Mouse (Mus musculus) frontal cortex, postnatal 10 days (tissue): ENCODE measurements around the gene Lars2.

ENCODE experiments used
- DNase-seq, 2 experiments: peaks; one replicate each; pipeline ENCODE4 v3.0.0; 2022; ENCODE audit warnings: low spot score in 2 of 2, mixed read lengths in 1 of 2

Gene Lars2

DNA sequence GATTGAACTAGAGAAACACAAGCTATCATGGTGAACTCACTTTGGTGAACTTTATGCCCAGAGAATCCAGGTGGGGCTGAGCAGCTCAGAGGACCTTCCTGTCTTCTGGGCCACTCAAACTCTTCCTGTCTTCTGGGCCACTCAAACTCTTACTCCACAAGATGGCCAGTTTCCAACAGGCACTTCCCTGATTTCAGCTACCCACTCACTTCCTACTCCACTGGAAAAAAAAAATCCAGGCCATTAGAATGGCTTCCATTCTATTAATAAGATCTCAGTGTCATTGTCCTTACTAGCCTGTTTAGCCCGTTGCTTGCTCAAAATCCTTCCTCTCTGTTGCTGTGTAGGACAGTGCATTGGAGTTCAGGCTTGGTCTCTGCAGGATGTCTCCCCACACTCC, 108.8 kb downstream of the Lars2 start:
- no peak for DNase-seq

DNA sequence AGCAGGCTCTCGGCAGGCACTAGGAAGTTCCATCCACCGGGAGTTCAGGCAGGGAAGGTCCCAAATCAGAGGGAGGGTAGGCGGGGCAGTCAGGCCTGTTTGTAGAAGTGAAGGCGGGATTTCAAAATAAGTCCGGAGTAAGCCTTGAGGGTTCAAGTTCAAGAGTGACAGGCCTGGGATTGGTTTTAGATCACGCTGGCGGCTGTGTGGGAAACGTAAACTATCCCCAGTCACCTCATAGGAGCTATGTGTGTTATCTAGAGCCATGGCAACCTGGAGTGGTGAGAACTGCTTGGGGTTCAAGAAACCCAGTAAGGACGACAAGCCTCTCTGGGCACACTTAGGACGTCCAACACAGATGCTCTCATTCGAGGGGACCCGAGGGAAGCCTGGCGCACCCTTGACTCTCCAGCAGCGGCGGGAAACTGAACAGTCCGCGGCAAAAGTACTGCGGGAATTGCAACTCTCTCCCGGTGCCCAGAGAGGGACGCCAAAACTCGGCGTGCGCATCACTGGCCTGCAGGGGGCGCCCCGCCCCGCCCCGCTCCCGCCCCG, 111.4 kb downstream of the Lars2 start:
- no peak for DNase-seq

DNA sequence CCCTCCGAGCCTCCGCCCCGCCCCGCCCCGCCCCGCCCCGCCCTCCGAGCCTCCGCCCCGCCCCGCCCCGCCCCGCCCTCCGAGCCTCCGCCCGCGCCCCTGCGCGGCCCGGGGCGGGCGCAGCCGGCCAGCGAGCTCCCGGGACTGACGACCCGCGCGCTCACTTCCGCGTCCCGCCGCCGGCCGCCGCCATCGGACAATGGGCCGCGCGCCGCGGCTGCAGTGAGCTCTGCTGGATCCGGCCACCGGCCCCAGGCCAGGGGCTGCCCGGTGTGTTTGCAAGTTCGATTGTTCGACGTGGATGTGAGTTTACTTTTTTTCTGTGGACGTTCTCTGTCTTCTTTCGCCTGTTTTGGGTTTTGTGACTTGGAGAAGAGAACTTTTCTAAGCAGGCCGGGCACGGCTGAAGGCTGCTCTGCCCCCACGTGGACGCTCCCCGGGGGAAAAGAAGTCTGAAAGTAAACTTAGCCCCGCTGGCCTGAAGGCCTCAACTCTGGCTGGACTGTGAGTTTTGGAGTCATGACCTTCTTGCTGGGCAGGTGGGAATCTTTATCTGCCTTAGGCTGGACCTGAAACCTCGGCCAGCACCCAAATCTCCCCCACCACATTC, 112.0 kb downstream of the Lars2 start, which contains the start of gene Limd1:
Gene Limd1, plus strand, starts transcription at position 121 of the 610 bp plus-strand sequence.
- peak in 1 of 2 experiments; percentile 55 for DNase-seq

DNA sequence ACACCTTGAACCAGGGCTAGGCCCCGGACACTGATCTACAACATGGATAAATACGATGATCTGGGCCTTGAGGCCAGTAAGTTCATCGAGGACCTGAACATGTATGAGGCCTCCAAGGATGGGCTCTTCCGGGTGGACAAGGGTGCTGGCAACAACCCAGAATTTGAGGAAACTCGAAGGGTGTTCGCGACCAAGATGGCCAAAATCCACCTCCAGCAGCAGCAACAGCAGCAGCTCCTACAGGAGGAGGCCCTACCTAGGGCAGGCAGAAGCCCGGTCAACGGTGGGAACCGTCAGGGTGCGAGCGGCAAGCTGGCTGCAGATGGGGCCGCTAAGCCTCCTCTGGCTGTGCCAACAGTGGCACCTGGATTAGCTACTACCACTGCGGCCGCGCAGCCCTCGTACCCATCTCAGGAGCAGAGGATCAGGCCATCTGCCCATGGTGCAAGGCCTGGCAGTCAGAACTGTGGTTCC, 112.5 kb downstream of the Lars2 start:
- DNase-seq: no peak

DNA sequence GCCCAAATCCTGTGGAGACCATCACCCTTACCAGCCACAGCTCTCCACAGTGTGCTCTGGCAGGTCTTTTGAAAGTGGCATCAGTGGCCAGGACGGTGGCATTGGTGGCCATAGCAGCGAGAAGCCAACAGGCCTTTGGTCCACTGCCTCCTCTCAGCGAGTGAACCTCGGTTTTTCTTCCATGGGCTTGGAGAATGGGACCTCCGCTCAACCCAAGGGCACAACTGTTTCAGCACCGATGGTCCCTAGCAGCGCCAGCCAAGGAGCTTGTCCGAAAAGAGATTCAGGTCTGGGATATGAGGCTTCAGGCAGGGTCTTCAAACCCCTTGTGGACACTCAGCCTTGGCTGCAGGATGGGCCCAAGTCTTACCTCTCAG, 113.1 kb downstream of the Lars2 start:
- DNase-seq: no peak

DNA sequence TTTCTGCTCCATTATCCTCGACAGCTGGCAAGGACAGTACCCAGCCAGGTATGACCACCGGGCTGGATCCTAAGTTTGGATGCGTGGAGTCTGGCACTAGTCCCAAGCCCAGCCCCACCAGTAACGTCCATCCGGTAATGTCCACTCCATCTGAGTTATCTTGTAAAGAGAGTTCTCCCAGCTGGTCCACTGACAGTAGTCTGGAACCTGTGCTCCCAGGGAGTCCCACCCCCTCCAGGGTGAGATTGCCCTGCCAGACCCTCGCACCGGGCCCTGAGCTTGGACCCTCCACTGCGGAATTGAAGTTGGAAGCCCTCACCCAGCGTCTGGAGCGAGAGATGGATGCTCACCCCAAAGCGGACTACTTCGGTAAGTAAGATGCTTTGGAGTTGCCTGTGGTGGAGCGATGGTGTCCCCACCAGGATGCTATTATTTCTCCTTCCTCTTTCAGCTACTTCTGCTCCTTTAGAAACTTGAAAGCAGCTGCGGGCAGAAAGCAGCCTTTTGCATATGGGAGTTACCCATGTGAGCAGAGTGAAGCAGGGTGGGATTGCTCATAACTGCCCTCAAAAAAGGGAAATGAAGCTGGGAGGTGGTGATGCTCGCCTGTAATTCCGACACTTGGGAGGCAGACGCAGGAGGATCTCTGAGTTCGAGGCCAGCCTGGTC, 113.7 kb downstream of the Lars2 start:
- DNase-seq: no peak

DNA sequence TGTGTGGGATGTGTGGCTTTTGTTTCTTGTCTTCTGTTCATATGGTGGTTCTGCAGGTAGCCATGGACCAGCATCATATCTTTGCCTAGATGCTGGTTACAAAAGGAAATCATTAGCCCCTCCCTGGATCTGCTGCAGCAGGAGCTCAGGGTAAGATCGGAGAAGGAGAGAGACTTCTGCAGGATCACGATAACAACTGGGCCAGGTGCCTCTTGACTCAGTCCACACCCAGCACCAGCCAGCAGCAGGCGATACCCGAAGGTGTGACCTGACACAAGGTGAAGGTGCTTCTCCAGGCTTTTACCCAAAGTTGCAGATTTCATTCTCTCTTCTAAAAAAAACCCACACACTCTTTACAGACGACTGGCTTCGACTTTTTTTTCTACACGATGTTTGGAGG, 114.4 kb downstream of the Lars2 start:
- no peak for DNase-seq

DNA sequence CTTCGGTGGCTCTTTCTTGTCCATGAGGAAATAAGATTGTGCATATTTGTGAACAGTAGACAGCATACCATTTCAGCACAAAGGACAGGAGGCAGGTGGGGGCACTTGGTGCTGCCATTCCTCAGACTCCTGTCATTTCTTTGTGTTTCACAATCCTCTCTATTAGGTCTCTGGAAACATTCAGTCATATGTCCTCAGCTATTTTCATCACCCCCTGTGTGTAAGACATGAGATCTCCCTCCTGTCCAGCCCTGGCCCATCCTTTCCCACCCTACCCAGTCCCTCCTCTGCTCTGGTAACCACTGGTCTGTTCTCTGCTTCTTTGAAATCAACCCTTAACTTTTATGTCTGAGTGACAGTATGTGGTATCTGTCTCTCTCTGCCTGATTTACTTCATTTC, 116.9 kb downstream of the Lars2 start:
- no peak for DNase-seq

DNA sequence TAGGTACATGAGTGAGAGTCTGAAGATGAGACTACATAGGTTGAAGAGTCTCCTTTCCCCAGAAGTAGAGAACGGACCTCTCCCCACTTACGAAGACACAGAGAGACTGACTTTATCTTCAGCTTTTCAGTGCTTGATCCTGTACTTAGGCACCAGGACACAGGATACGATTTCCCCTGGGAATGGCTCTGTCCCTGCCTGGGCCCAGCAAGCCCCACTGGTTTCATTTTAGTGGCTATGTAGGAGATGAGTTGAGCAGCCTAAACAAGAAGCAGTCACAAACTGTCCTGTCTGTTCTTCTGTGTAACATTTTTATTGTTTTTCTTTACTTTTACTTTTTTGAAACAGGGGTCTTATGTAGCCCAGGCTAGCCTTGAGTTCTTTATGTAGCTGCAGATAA, 118.1 kb downstream of the Lars2 start:
- DNase-seq: no peak

DNA sequence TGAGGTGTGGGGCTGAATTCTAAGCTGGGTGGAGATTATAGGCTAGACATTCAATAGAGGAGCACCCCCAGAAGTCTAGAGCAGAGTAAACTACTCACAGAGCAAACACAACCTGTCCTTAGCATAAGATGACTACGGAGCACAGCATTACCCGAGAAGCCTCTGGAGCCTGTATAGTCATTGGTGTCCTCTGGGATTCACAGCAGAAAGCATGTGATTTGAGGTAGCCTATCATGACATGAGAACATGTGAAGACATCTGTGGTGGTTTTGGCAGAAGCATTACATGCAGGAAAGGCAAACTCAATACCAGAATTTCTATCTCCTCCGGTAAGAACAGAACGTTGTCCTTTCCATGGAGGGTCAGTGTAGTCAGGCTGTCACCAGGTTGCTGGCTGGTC, 118.8 kb downstream of the Lars2 start:
- no peak for DNase-seq

DNA sequence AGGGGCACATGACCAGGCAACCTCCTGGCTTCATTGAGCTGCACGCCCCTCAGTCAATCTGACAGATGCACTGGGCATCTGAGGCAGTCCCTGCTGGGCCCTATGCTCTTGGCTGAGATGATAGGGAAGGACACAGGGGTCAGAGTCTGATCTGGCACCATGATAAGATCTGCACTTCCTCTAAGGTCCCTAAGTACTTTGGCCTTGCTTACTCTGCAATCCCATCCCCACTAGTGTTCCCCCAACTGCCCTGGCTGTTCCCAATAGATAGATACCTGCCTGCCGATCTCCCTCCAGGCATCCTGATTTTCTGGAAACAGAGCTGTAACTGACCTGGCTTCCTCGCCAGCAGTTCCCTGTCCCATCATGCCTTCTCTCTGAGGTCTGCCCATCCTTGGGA, 119.9 kb downstream of the Lars2 start:
- no peak for DNase-seq

DNA sequence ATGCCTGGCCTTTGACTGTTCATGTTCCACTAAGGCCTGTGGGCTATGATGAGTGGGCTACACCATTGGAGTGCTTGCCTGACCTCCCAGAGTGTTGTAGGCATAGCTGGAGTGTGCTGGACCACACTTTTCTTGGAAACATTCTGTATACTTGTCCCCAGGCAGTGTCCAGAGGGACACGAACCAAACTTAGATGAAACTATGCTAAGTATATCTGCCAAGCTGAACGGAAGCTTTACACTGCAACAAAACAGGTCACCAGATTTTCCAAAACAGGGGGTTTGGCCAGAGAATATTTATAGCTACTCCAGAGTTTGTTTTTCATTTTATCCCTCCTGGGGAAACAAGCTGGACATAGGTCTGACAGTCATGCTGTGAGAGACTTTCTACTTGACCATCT, 122.3 kb downstream of the Lars2 start:
- DNase-seq: no peak

DNA sequence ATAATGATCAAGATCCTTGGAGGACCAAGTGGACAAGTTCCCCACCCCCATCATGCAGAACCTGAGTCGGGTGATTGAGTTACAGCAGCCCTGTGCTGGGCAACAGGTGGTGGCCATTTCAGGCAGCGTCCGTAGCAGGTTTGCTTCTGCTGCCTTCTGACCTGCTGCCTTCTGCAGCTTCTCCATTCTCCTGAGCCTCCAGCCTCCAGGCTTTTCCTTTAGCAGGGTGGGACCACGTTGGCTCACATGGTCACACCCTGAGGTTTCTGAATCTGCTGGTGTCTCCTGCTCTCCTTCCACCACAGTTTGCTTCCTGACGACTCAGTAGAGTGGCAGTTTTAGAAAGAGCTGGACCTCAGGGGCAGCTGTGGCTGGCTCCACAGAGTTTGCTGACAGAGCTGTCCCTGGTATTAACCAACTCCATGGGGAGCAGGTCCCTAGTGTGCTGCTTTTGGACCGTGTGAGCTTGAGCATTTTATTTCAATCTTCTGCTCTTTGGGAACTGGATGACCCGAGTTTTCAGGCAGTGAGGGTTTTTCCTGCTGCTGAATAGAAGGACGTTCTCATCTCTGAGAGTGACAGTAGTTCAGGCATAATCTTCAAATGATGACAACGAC, 123.1 kb downstream of the Lars2 start:
- no peak for DNase-seq

DNA sequence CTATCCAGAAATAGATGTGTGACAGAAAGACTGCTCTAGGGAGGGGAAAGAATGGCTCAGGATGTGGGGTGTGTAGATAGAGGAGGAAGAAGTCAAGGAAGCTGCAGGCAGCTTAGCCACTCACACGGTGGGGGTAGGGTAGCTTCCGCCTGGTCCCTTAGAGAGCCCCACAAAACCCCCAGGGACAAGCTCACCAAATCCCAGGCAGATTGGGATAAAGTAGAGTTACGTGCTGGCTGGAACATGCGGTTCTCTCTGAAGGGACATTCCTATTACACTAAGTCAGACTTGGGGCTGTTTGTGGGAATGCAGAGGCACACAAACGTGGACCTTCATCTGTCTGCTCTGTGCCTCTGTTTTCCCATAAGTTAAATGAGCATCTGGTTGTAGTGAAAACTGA, 124.2 kb downstream of the Lars2 start:
- no peak for DNase-seq

DNA sequence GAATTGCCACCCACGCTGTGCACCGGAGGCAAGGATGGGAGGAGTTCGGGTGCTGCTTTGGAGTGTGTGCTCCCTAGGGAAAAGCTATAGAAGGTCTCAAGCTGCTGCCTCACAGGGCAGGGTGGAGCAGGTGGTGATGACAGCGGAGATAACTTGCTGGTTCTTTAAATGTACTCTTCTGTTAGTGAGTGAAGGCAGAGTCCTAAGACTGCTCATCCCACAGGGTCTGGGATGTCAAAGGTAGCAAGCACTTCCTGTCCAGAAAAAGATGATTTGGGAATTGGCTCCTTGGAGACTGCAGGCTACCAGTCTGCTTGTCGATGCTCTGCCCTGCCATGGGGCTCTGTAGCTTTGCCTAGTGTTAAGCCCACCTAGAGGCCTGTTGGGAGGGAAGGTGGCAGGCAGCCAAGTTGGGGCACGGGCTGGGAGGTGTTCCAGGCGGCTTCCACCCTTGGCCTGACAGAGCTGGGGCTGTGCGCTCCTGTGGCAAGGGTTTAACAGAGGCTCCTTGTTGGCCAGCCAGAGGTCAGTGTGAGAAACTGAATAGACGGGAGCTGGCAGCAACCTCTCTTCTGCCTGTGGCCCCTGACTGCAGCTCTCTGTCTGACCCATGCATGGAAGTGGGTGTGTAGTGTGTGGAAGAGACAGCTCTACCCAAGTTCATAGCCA, 125.3 kb downstream of the Lars2 start:
- peak in 1 of 2 experiments; percentile 59 for DNase-seq

DNA sequence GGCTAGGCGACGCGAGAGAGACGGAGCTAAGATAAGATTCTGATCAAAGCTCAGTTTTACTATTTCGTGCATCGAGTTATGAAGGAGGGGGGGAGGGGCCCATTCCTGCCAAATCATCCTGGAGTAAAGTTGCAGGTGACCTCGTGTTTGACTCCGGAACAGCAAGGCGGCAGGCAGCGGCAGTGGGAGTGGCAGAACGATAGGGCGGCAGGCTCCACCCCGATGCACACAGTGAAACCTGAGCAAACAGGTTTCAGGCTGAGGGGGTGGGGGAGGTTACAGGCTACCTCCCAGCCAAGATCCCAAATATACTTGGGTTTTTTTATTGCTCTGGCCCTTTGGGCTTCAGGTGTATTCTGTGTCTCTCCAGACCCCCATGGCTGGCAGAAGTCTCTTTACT, 129.9 kb downstream of the Lars2 start:
- no peak for DNase-seq

DNA sequence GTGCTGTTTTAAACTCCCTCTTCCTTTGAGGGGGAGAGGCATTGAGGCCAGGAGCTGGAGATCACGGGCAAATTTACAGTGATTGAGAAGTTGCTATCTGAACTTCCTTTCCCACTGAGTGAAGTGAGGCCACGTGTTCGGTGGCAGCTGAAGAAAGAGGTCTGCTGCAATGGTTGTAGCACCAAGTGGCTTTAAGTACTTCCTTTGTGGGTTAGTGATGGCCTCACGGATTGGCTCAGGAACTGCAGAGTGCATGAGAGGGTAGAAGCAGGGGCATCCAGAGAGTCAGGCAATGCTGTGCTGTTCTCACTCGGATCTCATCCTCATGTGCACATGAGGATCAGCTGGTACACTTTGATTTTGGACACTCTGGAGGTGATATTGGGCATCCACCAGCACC, 131.2 kb downstream of the Lars2 start:
- no peak for DNase-seq

DNA sequence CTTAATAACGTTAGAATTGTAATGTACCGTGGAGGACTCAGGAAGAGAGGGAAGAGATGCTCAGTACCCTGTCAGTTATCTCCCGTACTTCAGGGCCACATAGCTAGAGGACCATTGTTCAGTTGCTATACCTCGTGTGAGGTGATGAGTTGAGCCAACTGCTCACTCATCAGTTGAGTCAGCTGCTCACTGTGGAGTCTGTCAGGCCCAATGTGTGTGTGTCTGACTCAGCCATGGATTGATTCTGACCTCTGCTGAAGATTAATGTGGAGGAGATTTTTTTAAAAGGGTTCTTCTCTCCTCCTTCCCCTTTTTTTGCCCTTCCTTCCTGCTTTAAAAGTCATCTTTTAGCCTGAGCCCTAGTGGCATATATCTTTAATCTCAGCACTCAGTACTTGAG, 133.8 kb downstream of the Lars2 start:
- DNase-seq: no peak

DNA sequence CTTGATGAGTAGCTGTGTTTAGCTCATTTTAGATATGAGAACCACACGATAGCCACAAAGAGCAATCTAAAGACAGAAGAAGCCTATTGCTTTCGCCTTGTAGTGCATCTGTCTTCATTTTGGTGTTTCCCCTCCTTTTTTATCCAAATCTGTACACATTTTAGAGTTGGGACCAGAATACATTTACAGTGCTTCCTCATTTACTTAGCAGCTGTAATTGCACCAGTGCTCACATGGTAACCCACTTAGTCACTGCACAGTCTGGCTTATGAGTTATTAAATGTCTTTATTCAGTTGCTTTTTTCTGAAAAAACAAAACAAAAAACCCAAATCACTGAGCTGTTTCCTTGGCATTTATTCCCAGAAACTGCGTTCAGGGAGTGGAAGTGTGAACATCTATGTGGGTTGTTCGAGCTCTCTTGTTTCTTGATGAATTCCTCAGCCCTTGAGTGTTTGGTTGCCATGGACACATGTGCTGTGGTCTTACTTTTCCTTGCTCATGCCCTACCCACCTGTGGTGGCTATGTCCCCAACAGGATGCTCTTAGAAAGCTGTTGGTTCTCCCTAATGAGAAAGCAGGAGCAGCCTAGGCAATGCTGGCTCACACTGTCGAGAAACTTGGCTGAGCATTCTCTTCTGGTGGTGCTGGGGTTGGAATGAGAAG, 136.6 kb downstream of the Lars2 start:
- peak in 1 of 2 experiments; percentile 64 for DNase-seq

DNA sequence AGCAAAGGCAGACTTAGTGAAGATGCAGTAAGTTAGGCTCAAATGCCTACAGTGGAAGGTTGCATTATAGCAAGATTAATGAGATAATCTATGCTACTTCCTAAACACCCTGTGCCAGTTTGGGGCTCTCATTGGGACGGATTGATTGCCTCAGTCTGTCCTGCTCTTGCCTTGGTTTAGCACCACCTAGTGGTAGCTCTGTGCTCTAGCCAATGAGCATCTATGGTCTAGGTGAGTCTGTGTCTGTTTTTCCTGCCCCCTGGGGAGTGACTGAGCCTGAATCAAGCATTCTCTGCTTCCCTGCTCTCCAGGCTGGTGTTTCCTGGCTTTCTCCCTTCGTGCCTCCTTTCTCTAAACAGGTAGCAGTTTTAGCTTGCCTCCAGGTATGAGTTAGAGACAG, 137.6 kb downstream of the Lars2 start:
- DNase-seq: no peak

DNA sequence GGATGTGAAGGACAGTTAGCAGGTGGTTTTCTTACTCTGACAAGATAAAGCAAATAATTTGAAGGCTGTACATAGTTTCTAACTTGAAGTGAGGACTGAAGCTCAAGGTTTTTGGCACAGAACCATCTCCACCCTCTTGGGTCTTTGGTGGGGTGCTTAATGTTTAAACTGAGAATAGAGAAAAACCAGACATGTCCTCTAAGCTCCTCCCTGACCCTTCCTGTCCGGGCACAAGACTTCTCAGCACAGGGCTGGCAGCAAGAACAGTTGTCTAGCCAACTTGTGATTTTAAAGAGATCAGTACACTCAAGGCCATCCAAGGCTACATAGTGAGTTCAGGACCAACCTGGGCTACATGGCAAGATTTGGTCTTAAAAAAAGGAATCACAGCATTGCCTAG, 138.9 kb downstream of the Lars2 start:
- no peak for DNase-seq
